Mouse (Mus musculus): ENCODE measurements around the gene Fam199x. TPM values are rescaled to one million over a fixed set of nuclear protein-coding genes. Genes with fewer than 3 reads are reported as not detected.

The Fam199x gene
- polyA plus RNA-seq, 1 experiment from 2014 or later, result 3.7 TPM

Other genes with a start within 250 kb of the Fam199x start
- 3.9 and 4.2 TPM in 2 replicates for gene Plp1, start 226.9 kb upstream of the Fam199x start, polyA plus RNA-seq (2015; fragmentation: Nextera tagmentation; extraction: Ambion mirVana)
- 0.37 and 0.44 TPM in 2 replicates for gene Rab9b, start 180.8 kb upstream of the Fam199x start, polyA plus RNA-seq (2015; fragmentation: Nextera tagmentation; extraction: Ambion mirVana)
- not detected in 2 replicates for gene H2bfm, start 122.3 kb upstream of the Fam199x start, polyA plus RNA-seq (2015; fragmentation: Nextera tagmentation; extraction: Ambion mirVana)
- gene Tmsb15b2, start 74.1 kb upstream of the Fam199x start, polyA plus RNA-seq (2015; fragmentation: Nextera tagmentation; extraction: Ambion mirVana), result 39.5 and 39.9 TPM in 2 replicates
- 3.9 TPM in 2 replicates for gene Tmsb15l, start 72.7 kb upstream of the Fam199x start, polyA plus RNA-seq (2015; fragmentation: Nextera tagmentation; extraction: Ambion mirVana)
- 19.4 and 21.6 TPM in 2 replicates for gene Tmsb15b1, start 72.7 kb upstream of the Fam199x start, polyA plus RNA-seq (2015; fragmentation: Nextera tagmentation; extraction: Ambion mirVana)
- gene Zcchc18, start 56.4 kb upstream of the Fam199x start, polyA plus RNA-seq (2015; fragmentation: Nextera tagmentation; extraction: Ambion mirVana), result 12.7 and 14.3 TPM in 2 replicates
- 5.1 and 6.7 TPM in 2 replicates for gene Slc25a53, start 11.3 kb upstream of the Fam199x start, polyA plus RNA-seq (2015; fragmentation: Nextera tagmentation; extraction: Ambion mirVana)
- not detected in 2 replicates for gene Esx1, start 72.5 kb downstream of the Fam199x start, polyA plus RNA-seq (2015; fragmentation: Nextera tagmentation; extraction: Ambion mirVana)

Data from intestine, embryonic 16.5 days (tissue).